Mouse (Mus musculus): ENCODE data around the gene Anxa11.
"Not testable (repeated sequence)": the region's sequence is repeated elsewhere in the genome, so short reads cannot be mapped to it uniquely, and the experiment has no call there.

Gene Anxa11

GRCm38 (mm10) chr14:25869135-25869878 lies 27.4 kb downstream of the Anxa11 start:
- no peak for DNase-seq (ENCODE audit: low spot score)

- DNase-seq (ENCODE audit: low spot score) = no peak
Observed at GRCm38 (mm10) chr14:25872461-25873415, 30.8 kb downstream of the Anxa11 start.

GRCm38 (mm10) chr14:25876640-25877039 lies 34.7 kb downstream of the Anxa11 start:
- not testable (repeated sequence) for DNase-seq (ENCODE audit: low spot score)

- not testable (repeated sequence) for DNase-seq (ENCODE audit: low spot score)
Observed at GRCm38 (mm10) chr14:25881769-25882168, 39.8 kb downstream of the Anxa11 start.

GRCm38 (mm10) chr14:25885886-25886285 lies 43.9 kb downstream of the Anxa11 start:
- not testable (repeated sequence) for DNase-seq (ENCODE audit: low spot score)

- DNase-seq (ENCODE audit: low spot score) = not testable (repeated sequence)
Observed at GRCm38 (mm10) chr14:25894566-25894965, 52.6 kb downstream of the Anxa11 start.

GRCm38 (mm10) chr14:25895686-25896085 lies 53.7 kb downstream of the Anxa11 start:
- not testable (repeated sequence) for DNase-seq (ENCODE audit: low spot score)

GRCm38 (mm10) chr14:25903000-25903399 lies 61.0 kb downstream of the Anxa11 start, which contains the start of gene Plac9a:
Plac9a (minus strand) TSS chr14:25903100.
- DNase-seq (ENCODE audit: low spot score) = not testable (repeated sequence)

GRCm38 (mm10) chr14:25905243-25905642 lies 63.3 kb downstream of the Anxa11 start:
- DNase-seq (ENCODE audit: low spot score) = not testable (repeated sequence)

- not testable (repeated sequence) for DNase-seq (ENCODE audit: low spot score)
Observed at GRCm38 (mm10) chr14:25907272-25907671, 65.3 kb downstream of the Anxa11 start.

- DNase-seq (ENCODE audit: low spot score) = not testable (repeated sequence)
Observed at GRCm38 (mm10) chr14:25908976-25909375, 67.0 kb downstream of the Anxa11 start.

- DNase-seq (ENCODE audit: low spot score) = not testable (repeated sequence)
Observed at GRCm38 (mm10) chr14:25918427-25919170, 76.6 kb downstream of the Anxa11 start.

GRCm38 (mm10) chr14:25926814-25927561 lies 85.0 kb downstream of the Anxa11 start:
- not testable (repeated sequence) for DNase-seq (ENCODE audit: low spot score)

GRCm38 (mm10) chr14:25927562-25927881 lies 85.6 kb downstream of the Anxa11 start, which contains the start of gene Tmem254a:
Tmem254a (minus strand) TSS chr14:25927672.
- DNase-seq (ENCODE audit: low spot score) = not testable (repeated sequence)
